In the genomic region with DNA sequence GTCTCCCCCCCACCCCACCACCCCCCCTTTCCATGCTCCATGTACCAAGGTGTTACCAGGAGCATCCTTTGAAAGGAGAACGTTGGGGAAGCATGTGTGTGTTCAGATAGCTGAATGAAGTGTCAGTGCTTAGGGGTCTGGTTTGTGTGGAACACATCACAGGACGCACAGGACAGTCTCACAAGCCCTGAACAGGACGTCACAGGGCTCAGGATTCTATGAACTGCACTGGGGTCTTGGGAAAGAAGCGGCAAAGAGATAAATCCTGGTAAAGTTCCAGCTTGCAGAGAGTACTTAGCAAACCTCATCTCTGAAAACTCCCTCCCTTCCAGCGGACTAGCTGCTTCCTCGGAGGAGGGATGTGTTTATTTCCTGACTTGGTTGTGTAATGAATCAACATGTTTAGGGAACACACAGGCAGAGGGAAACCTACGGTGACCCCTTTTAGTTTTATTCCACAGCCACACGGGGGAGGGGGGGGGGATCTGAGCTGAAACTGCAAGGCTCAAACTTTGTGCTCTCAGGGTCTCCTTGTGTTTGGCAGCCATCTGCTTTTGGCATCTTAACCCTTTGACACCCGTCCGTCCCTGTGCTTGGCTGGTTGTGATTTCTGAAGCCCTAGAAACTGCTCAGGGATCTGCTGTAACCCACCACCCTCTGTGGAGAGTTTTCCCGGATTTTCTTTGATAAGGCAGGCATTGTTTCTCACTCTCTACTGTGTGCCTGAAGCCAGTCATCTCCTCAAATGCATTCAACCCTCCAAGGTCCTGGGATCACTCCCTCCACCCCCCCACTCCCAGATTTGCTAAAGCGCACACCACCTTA, we compare ENCODE assay signal across 9 mouse cellular contexts. TPM values are rescaled to one million over a fixed set of nuclear protein-coding genes. Genes with fewer than 3 reads are reported as not detected.
A peak's percentile ranks its signal among the peaks of the same experiment; 100 is the strongest.
DNase-seq lines count a peak whose midpoint lies in the region; ATAC-seq lines count a peak whose summit lies in the region.
"Had no signal": no experiment of that assay in that cellular context is flagged by ENCODE, and none has a peak within 500 bp of the region (broad histone marks: within the 10 kb centered on the region; RNA-seq: fewer than 3 reads in every experiment).

No protein-coding gene starts in this region.

- DNase-seq in heart, adult 11 months = peak; percentile 91
- DNase-seq in heart, postnatal 36 days = no peak
- DNase-seq in right cerebral cortex, postnatal 25 days = peak; percentile 30
- DNase-seq in right cerebral cortex, adult 18-20 months = no peak
- DNase-seq in thymus, postnatal 14 days = no peak
- no peak for DNase-seq in frontal cortex, postnatal 14 days (ENCODE audit: low spot score in 2 of 2)
- DNase-seq in spleen, adult 12 weeks (ENCODE audit: low spot score) = no peak

- peaks cover 21% of the 10 kb centered on the region for H3K4me1 ChIP-seq in limb, embryonic 12.5 days (replicated peaks)

- no peak overlapping the region for H3K9ac ChIP-seq in limb, embryonic 12.5 days (replicated peaks)

- peak overlapping the region; percentile 71 for H3K4me2 ChIP-seq in limb, embryonic 12.5 days

- H3K36me3 ChIP-seq in limb, embryonic 12.5 days = no peaks in the 10 kb centered on the region

- H3K4me3 ChIP-seq in limb, embryonic 12.5 days (replicated peaks) = peak overlapping the region; percentile 40

- WGBS in limb, embryonic 12.5 days = 3% methylated on average over 12 of the region's 12 CpGs

- no peak overlapping the region for H3K27ac ChIP-seq in limb, embryonic 12.5 days

- intact Hi-C loops in heart, postnatal 36 days (cut with DNase I) = loop anchor here (5.0 to 10.0 kb wide), 4 partner anchors 188 to 668 kb away; no protein-coding TSS in a partner anchor

- H3K9me3 ChIP-seq in limb, embryonic 12.5 days = no peaks in the 10 kb centered on the region

- H3K27me3 ChIP-seq in limb, embryonic 12.5 days = peaks cover 65% of the 10 kb centered on the region

- ATAC-seq in limb, embryonic 12.5 days (ENCODE audit: insufficient number of reproducible peaks, insufficient read depth, low FRiP score, low TSS enrichment, low read depth) = no peak

RNA-seq across cellular contexts. Expression of gene Lrrtm3, which starts 3.3 kb away (rescaled TPM):
- under 1 TPM; 0.44 to 0.73 TPM for total RNA-seq in heart, postnatal 36 days (2021)
- 0.83 and 1.1 TPM in 2 replicates for polyA plus RNA-seq in limb, embryonic 12.5 days (2016; fragmentation: Nextera tagmentation; extraction: Ambion mirVana)
- total RNA-seq: liver, adult 2 months had no signal
- polyA plus RNA-seq: liver, adult 2 months had no signal

Comparison
In these comparisons a context has a peak if more than half of its experiments do, and no peak if none do; other contexts are left out.
1. DNase-seq: peak in heart, adult 11 months (single experiment) and right cerebral cortex, postnatal 25 days (single experiment); none in heart, postnatal 36 days (0 of 2), right cerebral cortex, adult 18-20 months (single experiment), thymus, postnatal 14 days (single experiment), frontal cortex, postnatal 14 days (0 of 2) and spleen, adult 12 weeks (single experiment).